Mouse (Mus musculus): Measurements from ENCODE around the gene Tshz2. TPM values are rescaled to one million over a fixed set of nuclear protein-coding genes. Genes with fewer than 3 reads are reported as not detected.

The Tshz2 gene
- polyA plus RNA-seq, 1 experiment from 2014 or later = 2.5 TPM

GRCm38 (mm10) chr2:170078442-170079017 is 445.7 kb downstream of the Tshz2 start:
- H3K27me3 ChIP-seq (ENCODE audit: control insufficient read depth, insufficient read depth, low read length) = no peaks in the 10 kb centered on the region
- no peak overlapping the region for H3K27ac ChIP-seq (ENCODE audit: low read depth, low read length)
- no peak overlapping the region for H3K4me3 ChIP-seq (ENCODE audit: low read depth, low read length)
- no peak overlapping the region for H3K9ac ChIP-seq (ENCODE audit: low read length)
- H3K36me3 ChIP-seq (ENCODE audit: control insufficient read depth, insufficient read depth, low read length) = no peaks in the 10 kb centered on the region
- WGBS = 56% methylated on average over 15 of the region's 15 CpGs
- no peak for DNase-seq (ENCODE audit: low spot score)
- no peaks in the 10 kb centered on the region for H3K9me3 ChIP-seq (ENCODE audit: control insufficient read depth, low read length)
- no peak for ATAC-seq (replicated peaks; ENCODE audit: low FRiP score)
- H3K4me2 ChIP-seq (ENCODE audit: low read depth, low read length, severe bottlenecking) = no peak overlapping the region
- no peaks in the 10 kb centered on the region for H3K4me1 ChIP-seq (replicated peaks; ENCODE audit: control insufficient read depth, insufficient read depth, low read length)

DNA sequence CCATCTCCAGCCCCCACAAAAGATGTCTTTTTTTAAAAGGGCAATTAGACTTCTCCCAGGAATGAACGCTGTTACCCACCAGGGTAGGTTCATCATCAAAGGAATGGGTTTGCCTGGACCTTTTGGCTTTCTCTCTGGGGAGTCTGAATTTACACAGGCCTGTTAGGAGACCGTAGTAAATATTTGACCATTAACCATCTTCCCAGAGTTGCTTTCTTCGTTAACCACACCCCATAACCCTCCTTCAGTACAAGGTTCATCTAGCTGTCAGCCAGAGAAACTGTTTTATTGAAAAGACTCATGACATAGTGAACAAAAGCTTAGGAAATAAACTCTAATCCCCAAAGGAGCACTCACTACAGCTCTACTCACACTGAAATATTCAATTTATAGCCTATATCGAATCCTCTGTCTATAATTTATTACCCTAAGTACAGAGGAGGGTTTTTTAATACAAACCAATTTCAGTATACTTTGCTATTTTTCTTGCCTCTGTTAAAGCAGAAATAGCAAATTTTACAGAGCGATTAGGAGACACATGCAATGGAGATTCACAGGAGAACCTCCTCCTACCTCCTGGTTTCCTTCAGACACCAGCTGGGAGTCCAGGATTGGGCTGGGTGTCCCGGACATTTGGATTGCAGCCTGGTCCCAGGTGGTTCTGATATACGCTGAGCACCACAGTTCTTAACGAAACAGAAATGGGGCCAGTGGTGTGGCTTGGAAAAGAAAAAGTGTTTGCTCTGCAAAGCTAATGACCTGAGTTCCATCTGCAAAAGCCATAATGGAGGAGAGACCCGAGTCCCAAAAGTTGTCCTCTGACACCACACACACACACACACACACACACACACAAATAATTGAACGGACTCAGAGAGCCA is 459.0 kb downstream of the Tshz2 start:
- no peak overlapping the region for H3K4me3 ChIP-seq (ENCODE audit: low read depth, low read length)
- H3K9ac ChIP-seq (ENCODE audit: low read length) = no peak overlapping the region
- H3K36me3 ChIP-seq (ENCODE audit: control insufficient read depth, insufficient read depth, low read length) = no peaks in the 10 kb centered on the region
- H3K27me3 ChIP-seq (ENCODE audit: control insufficient read depth, insufficient read depth, low read length) = no peaks in the 10 kb centered on the region
- H3K9me3 ChIP-seq (ENCODE audit: control insufficient read depth, low read length) = no peaks in the 10 kb centered on the region
- ATAC-seq (replicated peaks; ENCODE audit: low FRiP score) (no peak), DNase-seq (ENCODE audit: low spot score) (no peak)
- H3K4me1 ChIP-seq (replicated peaks; ENCODE audit: control insufficient read depth, insufficient read depth, low read length) = no peaks in the 10 kb centered on the region
- WGBS = 76% methylated on average over 10 of the region's 10 CpGs
- no peak overlapping the region for H3K27ac ChIP-seq (ENCODE audit: low read depth, low read length)
- H3K4me2 ChIP-seq (ENCODE audit: low read depth, low read length, severe bottlenecking) = no peak overlapping the region

DNA sequence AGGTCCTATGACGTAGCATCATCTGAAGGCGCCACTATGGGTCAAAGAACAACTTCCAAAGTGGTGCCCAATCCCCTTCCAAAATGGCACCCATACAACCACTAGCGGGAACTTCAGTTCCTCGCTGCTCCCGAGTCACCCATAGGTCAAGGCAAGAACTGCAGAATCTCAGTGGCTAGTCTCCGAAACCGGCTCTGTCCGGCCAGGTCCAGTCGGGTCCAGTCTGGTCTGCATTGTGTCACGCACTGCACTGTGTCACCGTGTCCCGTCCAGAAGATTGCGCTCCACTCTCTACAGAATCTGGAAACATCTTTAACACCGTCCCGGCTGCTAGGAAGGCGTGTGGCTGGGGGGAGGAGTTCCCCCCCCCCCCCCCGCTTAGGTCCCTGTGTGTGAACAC is 461.4 kb downstream of the Tshz2 start:
- Histone ChIP-seq H3K27me3 (ENCODE audit: control insufficient read depth, insufficient read depth, low read length) (no peaks in the 10 kb centered on the region), H3K9ac (ENCODE audit: low read length) (no peak overlapping the region), H3K4me1 (replicated peaks; ENCODE audit: control insufficient read depth, insufficient read depth, low read length) (no peaks in the 10 kb centered on the region), H3K27ac (ENCODE audit: low read depth, low read length) (no peak overlapping the region), H3K4me3 (ENCODE audit: low read depth, low read length) (no peak overlapping the region), H3K4me2 (ENCODE audit: low read depth, low read length, severe bottlenecking) (no peak overlapping the region), H3K36me3 (ENCODE audit: control insufficient read depth, insufficient read depth, low read length) (no peaks in the 10 kb centered on the region), H3K9me3 (ENCODE audit: control insufficient read depth, low read length) (no peaks in the 10 kb centered on the region)
- WGBS = 94% methylated on average over 17 of the region's 17 CpGs
- ATAC-seq (replicated peaks; ENCODE audit: low FRiP score) (no peak), DNase-seq (ENCODE audit: low spot score) (no peak)

DNA sequence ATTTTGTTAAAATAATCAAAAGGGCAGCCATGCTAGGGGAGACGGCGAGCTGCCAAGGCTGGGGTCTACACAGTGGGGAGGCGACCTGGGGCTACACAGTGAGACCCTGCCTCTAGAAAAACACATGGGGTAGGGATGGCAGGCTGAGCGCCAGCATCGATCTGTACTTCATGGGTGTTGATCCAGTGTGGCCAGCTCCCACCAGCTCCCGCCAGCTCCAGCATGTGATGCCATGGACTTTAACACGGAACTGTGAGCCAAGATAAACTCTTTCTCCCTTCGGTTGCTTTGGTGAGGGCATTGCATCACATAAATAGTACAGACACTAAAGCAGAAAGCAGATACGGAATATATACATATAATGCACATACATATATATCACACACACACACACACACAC is 462.1 kb downstream of the Tshz2 start:
- no peaks in the 10 kb centered on the region for H3K27me3 ChIP-seq (ENCODE audit: control insufficient read depth, insufficient read depth, low read length)
- no peaks in the 10 kb centered on the region for H3K9me3 ChIP-seq (ENCODE audit: control insufficient read depth, low read length)
- no peak overlapping the region for H3K27ac ChIP-seq (ENCODE audit: low read depth, low read length)
- no peak for DNase-seq (ENCODE audit: low spot score)
- 90% methylated on average over 9 of the region's 9 CpGs for WGBS
- H3K9ac ChIP-seq (ENCODE audit: low read length) = no peak overlapping the region
- no peak overlapping the region for H3K4me3 ChIP-seq (ENCODE audit: low read depth, low read length)
- no peak overlapping the region for H3K4me2 ChIP-seq (ENCODE audit: low read depth, low read length, severe bottlenecking)
- H3K4me1 ChIP-seq (replicated peaks; ENCODE audit: control insufficient read depth, insufficient read depth, low read length) = no peaks in the 10 kb centered on the region
- H3K36me3 ChIP-seq (ENCODE audit: control insufficient read depth, insufficient read depth, low read length) = no peaks in the 10 kb centered on the region
- ATAC-seq (replicated peaks; ENCODE audit: low FRiP score) = no peak

GRCm38 (mm10) chr2:170101132-170101531 is 468.3 kb downstream of the Tshz2 start:
- no peak overlapping the region for H3K4me3 ChIP-seq (ENCODE audit: low read depth, low read length)
- H3K9ac ChIP-seq (ENCODE audit: low read length) = no peak overlapping the region; the same call in 1 of the 2 replicates
- H3K36me3 ChIP-seq (ENCODE audit: control insufficient read depth, insufficient read depth, low read length) = no peaks in the 10 kb centered on the region
- peak; percentile 96 for DNase-seq (ENCODE audit: low spot score)
- WGBS = 6% methylated on average over 12 of the region's 12 CpGs
- ATAC-seq (replicated peaks; ENCODE audit: low FRiP score) = peak; percentile 14
- H3K9me3 ChIP-seq (ENCODE audit: control insufficient read depth, low read length) = no peaks in the 10 kb centered on the region
- H3K4me2 ChIP-seq (ENCODE audit: low read depth, low read length, severe bottlenecking) = no peak overlapping the region
- H3K27ac ChIP-seq (ENCODE audit: low read depth, low read length) = no peak overlapping the region
- no peaks in the 10 kb centered on the region for H3K27me3 ChIP-seq (ENCODE audit: control insufficient read depth, insufficient read depth, low read length)
- H3K4me1 ChIP-seq (replicated peaks; ENCODE audit: control insufficient read depth, insufficient read depth, low read length) = no peaks in the 10 kb centered on the region

DNA sequence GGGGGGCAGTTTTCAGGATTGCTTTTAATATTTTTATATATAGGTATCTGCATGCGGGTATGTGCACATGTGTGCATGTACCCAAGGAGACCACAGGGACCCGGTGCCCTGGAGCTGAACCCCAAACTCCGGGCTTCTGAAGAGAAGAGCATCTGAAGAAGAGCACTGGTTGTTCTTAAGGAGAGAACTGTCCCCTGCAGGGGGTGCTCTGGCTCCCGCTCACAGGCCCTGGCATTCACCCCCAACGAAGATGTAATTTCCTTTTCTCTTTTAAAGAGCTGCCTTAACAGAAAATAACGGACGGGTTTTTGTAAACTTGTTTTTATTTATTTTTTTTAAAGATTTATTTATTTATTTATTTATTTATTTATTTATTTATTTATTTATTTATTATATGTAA is 469.1 kb downstream of the Tshz2 start:
- H3K4me2 ChIP-seq (ENCODE audit: low read depth, low read length, severe bottlenecking) = no peak overlapping the region
- no peak for DNase-seq (ENCODE audit: low spot score)
- no peak overlapping the region for H3K4me3 ChIP-seq (ENCODE audit: low read depth, low read length)
- H3K36me3 ChIP-seq (ENCODE audit: control insufficient read depth, insufficient read depth, low read length) = no peaks in the 10 kb centered on the region
- H3K27me3 ChIP-seq (ENCODE audit: control insufficient read depth, insufficient read depth, low read length) = no peaks in the 10 kb centered on the region
- no peaks in the 10 kb centered on the region for H3K9me3 ChIP-seq (ENCODE audit: control insufficient read depth, low read length)
- WGBS = 76% methylated on average over 7 of the region's 7 CpGs
- no peak overlapping the region for H3K9ac ChIP-seq (ENCODE audit: low read length)
- H3K27ac ChIP-seq (ENCODE audit: low read depth, low read length) = no peak overlapping the region
- no peaks in the 10 kb centered on the region for H3K4me1 ChIP-seq (replicated peaks; ENCODE audit: control insufficient read depth, insufficient read depth, low read length)
- no peak for ATAC-seq (replicated peaks; ENCODE audit: low FRiP score)

- Histone ChIP-seq H3K9me3 (ENCODE audit: control insufficient read depth, low read length) (no peaks in the 10 kb centered on the region), H3K36me3 (ENCODE audit: control insufficient read depth, insufficient read depth, low read length) (no peaks in the 10 kb centered on the region), H3K4me2 (ENCODE audit: low read depth, low read length, severe bottlenecking) (no peak overlapping the region), H3K27ac (ENCODE audit: low read depth, low read length) (no peak overlapping the region), H3K4me3 (ENCODE audit: low read depth, low read length) (no peak overlapping the region), H3K4me1 (replicated peaks; ENCODE audit: control insufficient read depth, insufficient read depth, low read length) (no peaks in the 10 kb centered on the region), H3K27me3 (ENCODE audit: control insufficient read depth, insufficient read depth, low read length) (no peaks in the 10 kb centered on the region), H3K9ac (ENCODE audit: low read length) (no peak overlapping the region)
- ATAC-seq (replicated peaks; ENCODE audit: low FRiP score) (no peak), DNase-seq (ENCODE audit: low spot score) (no peak)
- 85% methylated on average over 5 of the region's 5 CpGs for WGBS
Observed at GRCm38 (mm10) chr2:170103341-170103740, 470.5 kb downstream of the Tshz2 start.

DNA sequence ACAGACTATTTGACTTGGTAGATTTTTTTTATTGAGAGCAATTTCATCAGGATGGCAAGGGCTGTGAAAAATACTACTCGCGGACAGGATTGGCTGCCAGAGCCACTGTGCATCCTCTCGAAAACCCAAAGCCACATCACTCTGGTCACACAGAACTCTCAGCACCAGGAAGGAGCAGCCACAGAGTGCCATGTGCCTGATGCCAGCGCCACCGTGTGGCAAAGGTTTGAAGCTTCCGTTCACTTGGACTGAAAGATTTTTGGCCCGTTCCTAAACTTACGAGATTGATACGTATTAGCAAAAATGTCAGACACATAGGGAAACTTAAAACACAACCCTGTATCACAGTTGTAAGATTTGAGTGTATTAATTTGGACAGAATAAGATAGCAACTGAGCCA is 471.0 kb downstream of the Tshz2 start:
- ATAC-seq (replicated peaks; ENCODE audit: low FRiP score) (no peak), DNase-seq (ENCODE audit: low spot score) (peak; percentile 72)
- Histone ChIP-seq H3K4me1 (replicated peaks; ENCODE audit: control insufficient read depth, insufficient read depth, low read length) (no peaks in the 10 kb centered on the region), H3K27me3 (ENCODE audit: control insufficient read depth, insufficient read depth, low read length) (no peaks in the 10 kb centered on the region), H3K36me3 (ENCODE audit: control insufficient read depth, insufficient read depth, low read length) (no peaks in the 10 kb centered on the region), H3K9me3 (ENCODE audit: control insufficient read depth, low read length) (no peaks in the 10 kb centered on the region), H3K27ac (ENCODE audit: low read depth, low read length) (no peak overlapping the region), H3K4me3 (ENCODE audit: low read depth, low read length) (no peak overlapping the region), H3K4me2 (ENCODE audit: low read depth, low read length, severe bottlenecking) (no peak overlapping the region), H3K9ac (ENCODE audit: low read length) (no peak overlapping the region)
- WGBS = 55% methylated on average over 9 of the region's 9 CpGs

DNA sequence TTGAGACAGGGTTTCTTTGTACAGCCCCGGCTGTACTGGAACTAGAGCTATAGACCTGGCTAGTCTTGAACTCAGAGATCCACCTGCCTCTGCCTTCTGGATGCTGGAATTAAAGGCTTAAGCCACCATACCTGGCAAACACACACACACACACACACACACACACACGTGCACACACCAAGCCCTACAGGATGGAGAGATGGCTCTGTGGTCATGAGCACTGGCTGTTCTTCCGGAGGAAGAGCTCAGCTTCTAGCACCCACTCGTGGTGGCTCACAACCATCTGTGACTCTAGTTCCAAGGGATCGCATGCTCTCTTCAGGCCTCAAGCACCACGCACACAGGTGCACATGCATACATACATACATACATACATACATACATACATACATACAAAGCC is 471.6 kb downstream of the Tshz2 start:
- no peak for ATAC-seq (replicated peaks; ENCODE audit: low FRiP score)
- DNase-seq (ENCODE audit: low spot score) = no peak
- Histone ChIP-seq H3K27me3 (ENCODE audit: control insufficient read depth, insufficient read depth, low read length) (no peaks in the 10 kb centered on the region), H3K4me3 (ENCODE audit: low read depth, low read length) (no peak overlapping the region), H3K27ac (ENCODE audit: low read depth, low read length) (no peak overlapping the region), H3K36me3 (ENCODE audit: control insufficient read depth, insufficient read depth, low read length) (no peaks in the 10 kb centered on the region), H3K4me1 (replicated peaks; ENCODE audit: control insufficient read depth, insufficient read depth, low read length) (no peaks in the 10 kb centered on the region; the same call in 1 of the 2 replicates), H3K9me3 (ENCODE audit: control insufficient read depth, low read length) (no peaks in the 10 kb centered on the region), H3K4me2 (ENCODE audit: low read depth, low read length, severe bottlenecking) (no peak overlapping the region), H3K9ac (ENCODE audit: low read length) (no peak overlapping the region)
- 90% methylated on average over 6 of the region's 6 CpGs for WGBS
